Mouse (Mus musculus) fibroblast of lung, adult 2 months (primary cell): ENCODE results near the gene Dnajc30.
A peak's percentile ranks its signal among the peaks of the same experiment; 100 is the strongest.
"Not testable (repeated sequence)": the region's sequence is repeated elsewhere in the genome, so short reads cannot be mapped to it uniquely, and the experiment has no call there.

Source experiments
- DNase-seq: peaks from one replicate; pipeline ENCODE4 v3.0.0-alpha.2; 2011; ENCODE audit warnings: low read depth

Dnajc30 gene

DNA sequence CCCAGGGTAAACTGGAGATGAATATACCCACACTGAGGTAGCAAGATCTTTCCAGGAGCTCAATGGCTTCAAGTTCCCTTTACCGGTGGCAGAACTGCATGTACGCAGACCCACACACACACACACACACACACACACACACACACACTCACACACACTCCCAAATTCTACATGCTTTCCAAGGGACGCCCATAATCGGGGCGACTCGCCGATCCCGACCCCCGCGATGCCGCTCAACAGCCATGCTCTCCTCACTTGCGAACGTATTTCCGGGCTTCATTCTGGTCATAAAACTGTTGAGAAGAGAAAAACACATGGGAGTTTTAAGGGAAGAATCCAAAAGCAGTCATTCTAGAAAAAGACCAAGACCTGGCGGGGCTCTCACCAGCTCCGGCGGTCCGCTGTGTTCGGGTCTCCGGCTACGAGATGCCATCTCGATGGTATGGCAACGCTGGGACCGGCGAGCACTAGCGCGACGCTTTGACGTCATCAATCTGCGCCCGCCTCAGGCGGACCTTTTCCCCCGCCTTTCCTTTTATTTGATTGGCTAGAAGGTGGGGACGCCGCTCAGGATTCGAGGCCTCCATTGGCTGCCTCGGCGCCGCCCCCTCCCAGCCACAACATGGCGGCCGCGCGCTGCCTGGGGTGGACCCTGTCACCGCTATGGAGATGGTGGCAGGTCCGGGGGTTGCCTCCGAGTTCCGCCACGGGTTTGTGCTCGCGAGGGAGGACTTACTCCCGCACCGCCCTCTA is at the start of gene Dnajc30:
Gene Dnajc30 (plus strand): TSS at position 574 of the 753 bp plus-strand sequence.
- peak; percentile 89 for DNase-seq

DNA sequence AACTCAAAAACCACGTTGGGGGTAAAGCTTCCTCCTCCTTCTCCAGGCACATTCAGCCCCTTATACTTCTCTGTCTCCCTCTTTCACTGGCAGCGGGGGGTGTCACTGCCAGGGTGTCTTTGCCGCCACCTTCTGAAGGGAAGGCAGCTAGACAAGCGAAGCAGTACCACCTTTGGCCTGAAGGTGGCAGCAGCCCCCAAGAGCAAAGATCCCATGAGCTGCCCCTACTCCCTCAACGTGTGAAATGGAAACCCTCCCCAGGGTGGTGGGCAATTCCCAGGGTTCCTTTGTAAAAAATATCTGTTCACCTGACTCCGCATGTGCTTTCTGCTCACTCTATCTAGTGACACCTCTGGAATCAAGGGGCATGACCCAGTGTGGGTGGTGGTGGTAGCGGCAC is 48.5 kb upstream of the Dnajc30 start:
- no peak for DNase-seq

DNA sequence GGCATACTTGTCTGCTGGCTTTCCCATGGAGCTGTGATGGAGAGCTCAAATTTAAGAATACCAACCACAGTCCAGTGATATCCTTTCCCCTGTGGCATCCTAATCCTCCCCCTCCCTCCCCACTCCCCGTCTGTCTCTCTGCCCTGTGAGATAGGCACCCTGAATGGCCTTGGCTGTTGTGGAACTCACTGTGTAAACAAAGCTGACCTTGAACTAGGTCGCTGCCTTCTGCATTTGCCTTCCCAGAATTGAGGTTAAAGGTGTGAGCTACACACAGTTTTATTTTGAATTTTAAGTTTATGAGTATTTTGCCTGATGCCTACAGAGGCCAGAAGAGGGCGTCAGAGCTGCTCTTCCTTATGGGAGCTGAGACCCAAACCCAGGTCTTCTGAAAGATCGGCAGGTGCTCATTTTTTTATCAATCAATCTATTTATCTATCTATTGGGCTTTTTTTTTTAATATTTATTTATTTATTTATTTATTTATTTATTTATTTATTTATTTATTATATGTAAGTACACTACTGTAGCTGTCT is 47.7 kb upstream of the Dnajc30 start:
- no peak for DNase-seq

DNA sequence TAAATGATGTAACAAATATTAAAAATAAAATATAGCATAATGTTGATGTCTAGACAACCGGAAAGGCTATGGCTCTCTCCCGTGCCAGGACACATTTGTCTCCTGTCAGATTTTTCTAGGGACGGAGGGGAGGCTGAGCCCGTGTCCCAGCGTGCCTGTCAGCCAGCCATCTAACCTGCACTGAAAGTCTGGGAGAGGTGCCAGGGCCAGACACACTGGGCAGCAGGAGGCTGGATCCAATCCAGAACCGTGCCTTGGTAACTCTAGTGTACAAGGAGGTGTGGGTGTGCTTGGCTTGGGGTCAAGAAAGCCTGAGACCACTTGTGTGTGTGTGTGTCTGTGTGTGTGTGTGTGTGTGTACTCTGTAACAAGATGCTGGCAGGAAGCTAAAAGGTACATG is 42.2 kb upstream of the Dnajc30 start:
- DNase-seq, result peak; percentile 62

DNA sequence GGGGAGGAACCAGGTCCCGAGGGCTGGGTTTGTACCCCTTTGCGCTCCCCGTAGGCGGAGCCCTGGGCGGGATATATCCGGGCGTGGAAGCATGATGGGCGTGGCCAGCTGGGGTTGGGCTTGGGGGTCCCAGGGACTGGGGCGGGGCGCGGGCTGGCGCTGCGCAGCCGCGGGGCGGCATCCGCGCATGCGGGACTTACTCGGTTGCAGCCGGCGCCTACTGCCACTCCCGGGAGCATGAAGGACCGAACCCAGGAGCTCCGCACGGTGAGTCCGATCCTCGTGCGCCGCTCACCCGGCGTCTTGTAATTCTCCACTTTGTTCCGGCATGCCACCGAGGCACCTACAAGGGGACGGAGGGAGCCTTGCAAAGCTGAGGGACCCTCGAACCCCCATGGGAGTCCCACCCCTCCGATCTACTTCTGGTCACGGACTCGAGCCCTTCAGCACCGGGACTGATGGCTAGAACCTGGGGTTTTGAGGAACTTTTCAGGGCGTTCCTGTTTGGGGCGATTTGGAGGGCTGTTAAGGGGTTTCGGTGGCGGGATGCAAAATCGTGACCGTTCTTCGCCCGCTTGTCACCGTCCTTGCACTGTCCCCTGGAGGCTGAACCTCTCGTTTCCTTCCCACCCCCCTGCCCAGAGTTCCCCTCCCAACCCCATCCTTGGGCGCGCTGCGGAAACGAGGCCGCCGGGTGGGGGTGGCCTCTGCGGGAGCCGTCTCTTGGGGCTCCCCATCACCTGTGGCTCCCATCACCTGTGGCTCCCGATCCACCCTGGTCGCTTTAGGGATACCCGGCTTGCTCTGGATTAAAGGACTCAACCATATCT is 40.4 kb upstream of the Dnajc30 start, which contains the start of gene Stx1a:
Gene Stx1a (plus strand): TSS at position 139 of the 830 bp plus-strand sequence.
- DNase-seq, result no peak

DNA sequence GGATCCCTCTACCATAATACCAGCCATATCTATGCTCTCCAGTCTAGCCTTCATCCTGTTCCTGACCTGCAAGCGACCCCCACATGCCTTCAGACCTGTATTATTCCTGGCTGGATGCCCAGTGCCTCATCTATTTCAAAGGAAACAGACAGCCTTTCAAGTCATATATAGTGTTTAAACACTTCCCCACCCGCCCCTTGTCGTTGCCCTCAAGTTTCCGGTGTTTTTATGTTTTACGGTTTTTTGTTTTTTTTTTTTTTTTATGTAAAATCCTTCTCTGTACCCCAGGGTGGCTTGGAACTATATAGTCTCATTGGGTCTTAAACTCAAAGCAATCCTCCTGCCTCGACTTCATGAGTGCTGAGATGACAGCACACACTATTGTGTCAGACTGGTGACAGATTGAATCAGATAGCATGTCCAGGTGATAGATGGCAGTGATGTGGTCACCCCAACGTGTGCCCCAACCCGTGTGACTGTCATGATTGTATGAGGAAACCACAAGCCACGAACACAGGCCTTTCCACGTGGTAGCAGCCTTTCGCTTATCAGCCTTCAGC is 39.3 kb upstream of the Dnajc30 start:
- DNase-seq, result no peak

DNA sequence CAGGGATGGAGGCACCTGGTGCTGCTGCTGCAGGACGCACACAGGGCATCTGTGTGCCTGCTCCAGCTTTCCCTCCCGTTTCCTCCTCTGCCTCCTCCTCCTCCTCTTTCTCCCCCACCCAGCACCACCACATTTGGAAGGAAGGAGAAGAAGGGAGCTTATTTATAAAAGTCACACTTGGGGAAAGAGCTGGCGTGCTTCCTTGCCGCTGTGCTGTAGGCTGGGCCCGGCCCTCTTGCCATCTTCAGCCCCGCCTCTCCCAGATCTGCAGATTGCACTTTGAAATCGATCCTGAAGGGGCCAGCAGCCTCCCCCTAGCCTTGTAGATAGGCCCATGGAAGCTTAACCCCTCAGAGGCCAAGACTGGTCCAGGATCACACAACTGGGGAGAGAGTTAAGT is 38.1 kb upstream of the Dnajc30 start:
- no peak for DNase-seq

DNA sequence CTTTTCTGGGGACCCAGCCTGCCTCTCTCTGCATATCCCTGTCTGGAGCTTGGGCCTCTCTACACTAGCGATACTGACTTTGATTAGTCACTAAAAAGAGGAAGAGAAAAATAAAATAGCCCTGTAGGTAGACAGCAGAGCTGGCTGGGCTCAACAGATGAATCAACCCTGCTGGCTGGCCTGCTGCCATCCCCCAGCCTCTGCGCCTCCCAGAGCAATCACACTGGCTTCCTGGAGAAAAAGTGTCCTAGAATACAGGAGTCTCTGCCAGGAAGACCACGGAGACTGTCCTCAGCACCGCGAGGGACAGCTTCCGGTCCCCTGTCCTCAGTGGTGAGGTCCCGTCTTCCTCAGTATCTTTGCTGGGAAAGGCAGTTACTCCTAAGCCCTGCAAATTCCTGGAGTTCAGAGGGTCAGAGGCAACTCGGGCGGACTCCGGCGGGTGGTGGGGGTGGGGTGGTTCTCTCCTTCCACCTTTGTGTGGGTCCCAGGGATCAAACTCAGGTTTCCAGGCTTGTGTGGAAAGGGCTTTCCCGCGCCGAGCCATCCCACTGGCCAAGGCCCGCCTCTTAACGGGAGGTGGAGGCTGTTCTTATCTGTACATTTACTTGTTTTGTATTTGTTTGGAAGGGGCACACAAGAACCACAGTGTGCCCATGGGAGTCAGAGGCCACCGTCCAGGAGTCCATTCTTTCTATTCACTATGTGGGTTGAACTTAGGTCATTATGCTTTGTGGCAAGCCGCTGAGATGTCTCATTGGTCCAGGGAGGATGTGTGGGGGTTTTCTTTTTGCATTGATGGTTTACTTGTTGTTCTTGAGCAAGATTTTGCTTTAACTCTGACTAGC is 34.8 kb upstream of the Dnajc30 start:
- no peak for DNase-seq

DNA sequence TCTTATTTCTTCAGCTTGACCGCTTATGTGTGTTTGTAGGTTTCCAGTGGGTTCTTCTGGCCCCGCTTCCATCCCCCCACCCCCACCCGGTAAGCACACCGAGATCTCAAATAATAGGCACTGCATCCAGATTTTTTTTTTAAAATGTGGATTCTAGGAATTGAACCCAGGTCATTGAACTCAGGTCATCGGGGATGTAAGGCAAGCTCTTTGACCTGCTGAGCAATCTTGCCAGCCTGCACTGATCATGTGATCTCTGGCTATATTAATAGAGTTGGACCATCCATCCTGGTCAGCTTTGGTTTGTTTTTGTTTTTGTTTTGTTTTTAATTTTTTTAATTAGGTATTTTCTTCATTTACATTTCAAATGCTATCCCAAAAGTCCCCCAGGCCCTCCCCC is 31.4 kb upstream of the Dnajc30 start:
- no peak for DNase-seq

DNA sequence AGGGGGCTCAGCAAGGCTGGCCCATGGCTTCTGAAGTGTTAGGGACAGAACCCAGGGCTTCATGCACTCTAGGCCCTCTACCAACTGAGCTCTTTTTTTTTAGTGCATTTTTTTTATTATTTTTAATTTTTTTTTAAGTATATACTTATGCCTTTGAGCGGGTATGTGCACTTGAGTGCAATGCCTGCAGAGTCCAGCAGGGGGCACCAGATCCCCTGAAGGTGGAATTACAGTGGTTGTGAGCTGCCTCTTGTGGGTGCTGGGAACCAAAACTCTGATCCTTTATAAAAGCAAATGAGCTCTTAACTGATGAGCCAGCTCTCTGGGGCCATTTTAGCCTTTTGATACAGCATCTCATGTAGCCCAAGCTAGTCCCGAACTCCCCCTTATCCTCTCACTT is 29.4 kb upstream of the Dnajc30 start:
- no peak for DNase-seq

DNA sequence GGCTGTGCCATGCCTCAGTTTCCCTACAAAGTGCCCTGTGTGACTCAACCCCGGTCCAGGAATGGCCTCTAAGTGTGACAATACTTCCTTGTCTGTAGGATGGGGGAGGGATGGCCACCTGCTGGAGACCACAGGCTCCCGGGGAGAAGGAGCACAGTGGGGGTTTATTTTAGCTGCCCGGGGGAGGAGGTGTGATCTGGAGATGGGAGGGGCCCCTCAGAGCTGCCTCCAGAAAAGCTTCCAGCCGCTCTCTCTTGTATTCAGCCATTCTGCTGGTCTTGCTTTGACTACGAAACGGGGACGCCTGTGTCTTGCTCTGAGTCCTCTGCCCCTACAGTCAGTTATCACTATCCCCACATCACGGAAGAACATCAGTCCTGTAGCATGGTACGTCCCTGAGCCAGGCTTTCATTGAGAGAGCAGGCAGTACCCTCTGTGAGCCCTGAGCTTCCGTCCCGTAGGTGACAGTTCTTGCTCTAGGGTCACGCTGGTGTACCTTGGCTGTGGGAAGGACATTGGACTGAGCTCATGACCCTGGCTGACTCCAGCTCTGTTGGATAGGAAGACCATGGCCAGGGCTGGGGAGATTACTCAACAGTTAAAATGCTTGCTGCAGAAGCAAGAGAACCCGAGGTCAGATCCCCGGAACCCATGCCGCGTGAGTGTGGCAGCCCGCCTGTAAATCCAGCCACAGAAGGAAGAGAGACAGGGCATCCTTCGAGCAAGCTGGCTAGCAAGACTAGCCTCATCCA is 28.2 kb upstream of the Dnajc30 start:
- DNase-seq, result no peak

DNA sequence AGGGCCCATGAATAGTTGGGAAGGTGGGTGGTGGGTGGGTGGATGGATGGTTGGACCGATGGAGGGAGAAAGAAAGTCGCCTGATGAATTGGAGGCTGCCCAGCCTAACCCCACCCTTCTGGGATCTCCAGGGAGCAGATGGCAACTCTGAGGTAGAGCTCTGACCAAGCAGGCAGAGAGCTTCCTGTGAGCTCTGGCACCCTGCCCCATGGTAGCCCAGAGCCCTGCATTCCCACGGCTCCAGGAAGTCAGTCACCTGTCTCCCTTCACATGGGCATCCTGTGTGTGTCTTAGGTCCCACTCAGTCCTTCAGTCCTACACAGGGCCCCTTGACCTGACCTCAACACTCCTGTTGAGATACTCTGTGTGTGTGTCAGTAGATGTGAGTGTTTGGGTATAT is 26.1 kb upstream of the Dnajc30 start:
- DNase-seq, result no peak

DNA sequence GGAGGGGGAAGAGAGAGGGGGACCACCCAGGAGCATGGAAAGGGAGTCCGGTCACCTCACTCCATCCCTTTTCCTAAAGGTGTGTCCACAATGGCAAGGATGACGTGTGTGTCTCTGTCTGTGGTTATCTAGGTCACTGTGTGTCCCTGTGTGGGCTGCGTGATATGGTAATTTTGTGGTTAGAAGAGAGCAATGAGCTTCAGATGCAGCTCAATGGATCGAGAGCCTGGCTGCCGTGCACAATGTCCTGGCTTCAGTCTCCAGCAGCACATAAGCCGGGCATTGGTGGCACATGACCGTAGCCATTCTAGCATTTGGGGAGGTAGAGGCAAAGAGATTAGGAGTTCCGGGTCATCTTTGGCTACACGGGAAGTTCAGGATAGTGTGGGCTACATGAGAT is 24.5 kb upstream of the Dnajc30 start:
- no peak for DNase-seq

DNA sequence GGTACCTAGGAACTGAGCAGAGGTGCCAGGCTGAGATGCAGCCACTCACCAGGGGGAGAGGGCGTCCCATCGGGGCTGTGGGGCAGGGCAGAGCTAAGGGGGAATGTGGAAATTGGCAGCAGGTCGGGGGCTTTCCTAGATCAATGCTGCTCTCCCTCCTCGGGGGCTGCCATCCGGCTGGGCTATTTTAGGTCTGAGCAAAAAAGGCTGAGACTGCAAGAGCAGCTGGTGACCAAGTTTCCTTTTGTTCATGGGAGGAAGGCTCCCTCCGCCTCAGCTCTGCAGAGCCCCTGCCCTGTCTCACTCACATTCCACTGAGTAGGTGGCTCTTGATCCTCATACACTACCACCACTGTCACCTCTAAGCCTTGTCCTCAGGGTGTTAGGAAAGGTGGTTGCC is 23.9 kb upstream of the Dnajc30 start:
- DNase-seq, result no peak

DNA sequence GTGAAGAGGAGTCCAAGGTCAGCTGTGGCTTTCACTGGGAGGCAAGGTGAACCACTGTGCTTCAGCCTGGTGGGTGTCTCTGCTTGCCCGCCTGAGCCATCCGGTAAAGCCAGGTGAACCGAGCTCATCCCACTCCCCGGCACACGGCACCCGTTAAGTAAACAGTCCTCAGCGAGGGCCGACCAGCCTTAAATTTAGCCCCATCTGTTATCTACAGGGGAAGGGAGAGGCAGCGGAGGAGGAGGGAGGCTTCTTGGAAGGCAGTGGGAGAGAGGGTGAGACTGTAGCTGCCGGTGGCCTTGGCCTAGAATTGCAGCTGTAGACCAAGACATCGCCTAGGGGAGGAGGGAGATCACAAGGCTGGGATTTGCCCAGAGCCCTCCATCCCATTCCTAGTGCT is 23.2 kb upstream of the Dnajc30 start:
- no peak for DNase-seq

DNA sequence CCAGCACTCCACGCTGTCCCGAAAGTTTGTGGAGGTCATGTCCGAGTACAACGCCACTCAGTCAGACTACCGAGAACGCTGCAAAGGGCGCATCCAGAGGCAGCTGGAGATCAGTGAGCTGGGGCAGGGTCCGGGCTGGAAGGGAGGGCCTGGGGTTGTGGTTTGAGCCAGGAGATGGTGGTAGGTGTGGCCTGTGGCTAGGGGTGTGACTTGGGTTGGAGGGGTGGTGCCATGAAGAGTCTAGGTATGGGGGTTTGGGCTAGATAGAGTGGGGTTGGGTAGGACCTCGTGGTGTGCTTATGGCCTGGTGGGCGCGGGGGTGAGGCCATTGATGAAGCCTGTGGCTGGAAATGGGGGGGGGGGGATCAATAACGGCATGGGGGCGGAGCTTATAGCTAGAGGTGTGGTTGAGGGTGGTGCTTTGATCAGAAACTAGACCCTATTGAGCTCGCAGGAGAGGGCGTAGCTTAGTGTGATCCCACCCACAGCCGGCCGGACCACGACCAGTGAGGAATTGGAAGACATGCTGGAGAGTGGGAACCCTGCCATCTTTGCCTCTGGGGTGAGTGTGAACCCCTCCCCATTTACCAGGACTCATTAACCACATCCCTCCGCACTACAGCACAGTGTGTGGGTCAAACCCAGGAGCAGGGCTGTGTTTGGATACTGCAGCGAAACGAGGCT is 21.8 kb upstream of the Dnajc30 start:
- no peak for DNase-seq

DNA sequence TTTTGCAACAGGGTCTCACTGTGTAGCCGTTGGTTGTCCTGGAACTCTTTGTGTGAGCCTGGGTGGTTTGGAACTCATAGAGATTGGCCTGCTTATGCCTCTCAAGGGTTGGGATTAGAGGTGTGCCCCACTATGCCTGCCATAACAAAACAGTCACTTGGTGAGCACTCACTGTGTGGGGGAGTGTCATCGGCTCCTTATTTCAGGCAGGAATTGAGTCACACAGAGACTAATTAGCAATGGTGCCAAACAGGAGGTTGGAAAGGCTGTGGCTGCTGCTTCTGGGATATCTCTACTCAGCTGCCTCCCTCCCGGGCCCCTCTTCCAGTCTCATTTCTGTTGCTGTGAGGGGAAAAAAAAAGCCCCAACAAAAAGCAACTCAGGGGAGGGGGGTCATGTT is 19.4 kb upstream of the Dnajc30 start:
- DNase-seq, result no peak

DNA sequence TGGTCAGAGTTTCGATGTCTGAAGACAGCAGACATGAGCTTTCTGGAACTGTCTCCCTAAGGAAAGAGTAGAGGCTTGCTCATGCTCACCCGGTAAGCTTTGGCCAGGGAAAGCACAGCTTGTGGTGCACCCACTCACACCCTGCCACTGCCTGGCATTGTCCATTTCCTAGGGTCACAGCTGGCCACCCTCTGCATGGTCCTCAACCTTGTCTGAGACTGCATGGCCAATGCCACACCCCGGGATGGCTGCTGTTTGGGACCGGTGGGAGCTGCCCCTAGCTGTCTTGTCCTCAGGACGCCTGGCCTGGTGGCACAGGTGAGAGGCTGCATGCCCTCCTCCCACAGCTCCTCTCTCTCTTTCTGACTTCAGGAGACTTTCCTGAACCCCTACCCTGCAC is 15.5 kb upstream of the Dnajc30 start:
- DNase-seq, result no peak

DNA sequence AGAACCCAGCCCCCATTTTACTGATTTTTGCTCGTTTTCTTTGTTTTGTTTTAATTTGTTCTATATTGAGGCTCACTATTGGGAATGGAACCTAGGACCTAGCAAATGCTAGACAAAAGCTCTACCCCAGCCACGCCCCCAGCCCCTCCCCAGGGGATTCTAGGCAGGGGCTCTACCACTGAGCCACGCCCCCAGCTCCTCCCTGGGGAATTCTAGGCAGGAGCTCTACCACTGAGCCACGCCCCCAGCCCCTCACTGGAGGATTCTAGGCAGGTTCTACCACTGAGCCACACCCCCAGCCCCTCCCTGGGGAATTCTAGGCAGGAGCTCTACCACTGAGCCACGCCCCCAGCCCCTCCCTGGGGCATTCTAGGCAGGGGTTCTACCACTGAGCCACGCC is 14.7 kb upstream of the Dnajc30 start:
- not testable (repeated sequence) for DNase-seq

DNA sequence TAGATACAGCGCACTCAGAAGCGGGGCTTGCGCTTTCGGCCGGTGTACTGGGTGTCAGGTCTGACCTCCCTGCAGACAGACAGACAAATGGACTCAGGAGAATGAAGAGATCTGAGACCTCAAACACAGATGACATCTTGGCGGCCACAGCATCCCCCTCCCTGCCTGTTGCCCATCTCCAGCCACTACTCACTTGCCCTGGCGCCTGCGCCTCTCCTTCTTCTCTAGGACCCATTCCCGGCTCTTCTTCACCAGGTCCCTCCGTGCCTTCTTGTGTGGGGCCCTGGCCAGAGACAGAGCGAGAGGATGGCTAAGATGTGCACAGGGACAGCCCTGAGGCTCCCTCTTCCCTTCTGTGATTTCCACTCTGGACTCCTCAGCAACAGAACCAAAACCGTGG is 10.6 kb upstream of the Dnajc30 start:
- no peak for DNase-seq

DNA sequence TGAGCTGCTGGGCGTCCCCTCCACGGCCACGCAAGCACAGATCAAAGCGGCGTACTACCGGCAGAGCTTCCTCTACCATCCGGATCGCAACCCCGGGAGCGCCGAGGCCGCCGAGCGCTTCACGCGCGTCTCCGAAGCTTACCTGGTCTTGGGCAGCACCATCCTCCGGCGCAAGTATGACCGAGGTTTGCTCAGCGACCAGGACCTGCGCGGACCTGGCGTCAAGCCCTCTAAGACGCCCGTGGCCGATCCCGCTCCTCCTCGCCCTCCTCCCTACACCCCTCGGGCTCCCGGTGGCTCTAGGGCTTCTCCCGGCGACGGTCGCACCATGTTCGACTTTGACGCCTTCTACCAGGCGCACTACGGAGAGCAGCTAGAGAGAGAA is 372 bp downstream of the Dnajc30 start:
- DNase-seq, result no peak
